Mouse (Mus musculus): ENCODE data around the gene Setd1b.

Gene Setd1b

DNA sequence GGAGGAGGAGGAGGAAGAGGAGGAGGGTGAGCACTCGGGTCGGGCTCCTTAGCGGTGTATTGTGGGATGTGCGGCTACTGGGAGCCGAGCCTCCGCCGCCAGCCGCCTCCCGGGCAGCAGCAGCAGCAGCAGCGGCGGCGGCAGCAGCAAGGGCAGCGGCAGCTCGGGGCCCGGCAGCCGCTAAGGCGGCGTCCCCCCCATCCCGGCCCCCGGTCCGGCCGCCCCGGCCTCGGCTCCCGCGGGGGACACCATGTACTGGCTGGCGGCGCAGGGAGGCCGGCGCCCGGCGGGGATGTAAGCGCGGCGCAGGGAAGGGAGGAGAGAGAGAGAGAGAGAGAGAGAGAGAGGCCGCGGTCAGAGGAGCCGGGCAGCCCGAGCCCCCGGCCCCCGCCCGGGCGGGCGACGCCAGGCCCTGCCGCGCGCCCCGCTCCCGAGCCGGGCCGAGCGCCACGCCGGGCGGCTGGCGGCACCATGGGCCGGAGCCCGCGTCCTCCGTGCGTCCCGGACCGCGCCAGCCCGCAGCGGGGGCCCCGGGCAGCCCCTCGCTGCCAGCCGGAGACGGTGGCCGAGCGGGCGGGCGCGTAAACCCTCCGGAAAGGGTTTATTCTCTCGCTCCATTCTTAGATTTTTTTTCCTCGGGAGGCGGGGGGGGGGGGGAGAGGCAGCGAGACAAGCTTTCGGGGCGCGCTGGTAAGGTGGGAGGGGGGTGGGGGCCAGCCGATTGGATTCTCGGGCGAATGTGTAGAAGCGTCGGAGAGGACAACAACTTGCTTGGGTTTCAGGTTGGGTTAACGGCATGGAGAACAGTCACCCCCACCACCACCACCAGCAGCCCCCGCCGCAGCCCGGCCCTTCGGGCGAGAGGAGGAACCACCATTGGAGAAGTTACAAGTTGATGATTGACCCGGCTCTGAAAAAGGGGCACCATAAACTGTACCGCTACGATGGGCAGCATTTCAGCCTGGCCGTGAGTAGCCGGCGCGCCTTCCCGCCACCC lies at the start of gene Setd1b:
Setd1b (plus strand) TSS at position 33 of the 997 bp plus-strand sequence.
- DNase-seq (ENCODE audit: low spot score), result no peak

DNA sequence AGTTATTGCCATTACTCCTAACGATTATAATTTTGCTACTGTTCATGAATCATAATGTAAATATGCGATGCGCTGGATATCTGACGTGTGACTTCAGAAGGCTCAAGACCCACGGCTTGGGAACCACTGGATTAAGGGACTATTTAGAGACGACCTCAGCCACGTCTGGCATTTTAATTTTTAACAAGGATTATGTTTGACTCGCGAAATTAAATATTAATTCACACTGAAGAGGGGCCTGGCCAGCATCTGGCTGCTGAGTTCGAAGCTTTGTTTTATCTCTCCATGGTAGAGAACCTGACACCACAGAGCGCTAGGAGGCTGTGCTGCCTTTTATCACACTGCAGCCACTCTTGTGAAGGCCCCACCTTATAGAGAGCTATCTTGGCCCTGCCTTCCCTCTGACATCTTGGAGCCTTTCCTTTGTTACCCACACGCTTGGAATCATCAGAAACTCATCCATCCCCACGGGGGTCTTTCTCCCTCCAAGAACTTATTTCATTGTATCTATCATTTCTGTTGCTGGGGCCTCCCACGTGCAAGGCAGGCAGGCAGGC lies 48.8 kb upstream of the Setd1b start:
- DNase-seq (ENCODE audit: low spot score), result no peak

DNA sequence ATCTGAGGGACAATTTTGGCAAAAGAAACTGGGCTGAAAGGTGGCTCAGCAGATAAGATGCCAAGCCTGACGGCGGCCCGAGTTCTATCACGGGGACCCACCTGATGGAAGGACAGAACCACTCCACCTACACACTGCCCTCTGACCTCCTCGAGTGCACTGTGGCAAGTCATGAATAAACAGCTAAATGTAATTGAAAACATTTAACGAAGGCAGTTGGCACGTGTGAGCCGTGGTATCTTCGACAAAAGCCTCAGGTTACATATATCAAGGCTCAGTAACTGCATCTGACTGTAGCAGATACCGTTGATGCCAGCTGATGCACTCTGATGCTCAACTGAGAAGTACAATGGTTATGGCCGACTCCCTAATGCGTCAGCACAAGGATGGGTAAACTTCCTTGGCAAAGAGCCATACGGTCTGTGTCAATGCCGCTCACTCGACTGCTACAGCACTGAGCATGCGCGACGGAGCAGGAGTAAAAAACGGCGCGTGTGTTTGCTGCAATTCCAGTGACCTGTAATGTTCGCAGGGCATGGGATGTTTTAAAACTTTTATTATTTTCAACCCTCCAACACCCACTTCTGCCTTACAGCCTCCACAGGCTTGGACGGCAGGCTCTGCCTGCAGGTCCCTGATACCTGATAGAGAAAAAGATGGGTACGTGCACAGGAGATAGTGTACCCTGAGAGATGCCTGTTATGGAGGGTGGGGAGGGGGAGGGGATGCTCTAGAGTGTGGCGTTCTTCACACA lies 47.6 kb upstream of the Setd1b start:
- DNase-seq (ENCODE audit: low spot score), result no peak

- DNase-seq (ENCODE audit: low spot score), result no peak
These were observed 45.7 kb upstream of the Setd1b start for GRCm38 (mm10) chr5:123096299-123096698.

DNA sequence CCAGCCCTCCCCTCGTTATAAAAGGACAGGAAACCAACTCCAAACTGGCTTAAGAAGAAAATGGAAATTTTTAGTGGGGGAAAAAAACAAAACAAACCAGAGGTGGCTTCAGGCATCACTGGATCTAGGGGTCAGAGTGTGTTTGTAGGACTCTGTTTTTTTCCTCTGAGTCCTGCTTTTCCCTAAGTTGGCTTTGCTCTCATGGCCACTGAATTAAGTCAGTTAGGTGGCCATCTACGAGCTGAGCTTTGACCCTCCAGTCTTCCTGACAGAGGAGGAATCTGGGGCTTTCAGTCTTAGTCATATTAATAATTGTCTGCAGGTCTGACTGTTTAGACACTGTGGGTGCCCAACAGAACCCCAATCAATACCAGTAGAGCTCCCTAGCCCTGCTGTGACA lies 43.5 kb upstream of the Setd1b start:
- peak; percentile 18 for DNase-seq (ENCODE audit: low spot score)

- DNase-seq (ENCODE audit: low spot score), result peak; percentile 36
These were observed 39.6 kb upstream of the Setd1b start for GRCm38 (mm10) chr5:123102376-123102775.

GRCm38 (mm10) chr5:123103556-123103955 lies 38.4 kb upstream of the Setd1b start:
- DNase-seq (ENCODE audit: low spot score), result peak; percentile 35

DNA sequence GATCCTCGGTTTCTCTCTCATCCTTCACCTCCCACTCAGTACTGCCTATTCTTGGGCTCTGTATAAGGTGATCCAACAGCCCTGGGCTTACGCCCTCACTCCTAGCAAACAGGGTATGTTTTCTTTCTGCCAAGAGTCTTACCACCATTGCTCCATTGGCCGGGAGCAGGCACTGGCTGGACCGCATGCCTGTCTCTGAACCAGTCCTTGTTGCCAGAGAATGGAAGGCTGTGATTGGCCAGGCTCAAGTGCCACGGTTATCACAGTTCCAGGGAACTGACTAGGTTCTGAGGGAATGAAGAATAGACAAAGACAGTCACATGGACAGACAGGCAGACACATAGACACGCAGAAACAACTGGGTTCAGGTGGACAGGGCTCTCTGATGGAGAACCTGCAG lies 37.2 kb upstream of the Setd1b start:
- DNase-seq (ENCODE audit: low spot score), result no peak

DNA sequence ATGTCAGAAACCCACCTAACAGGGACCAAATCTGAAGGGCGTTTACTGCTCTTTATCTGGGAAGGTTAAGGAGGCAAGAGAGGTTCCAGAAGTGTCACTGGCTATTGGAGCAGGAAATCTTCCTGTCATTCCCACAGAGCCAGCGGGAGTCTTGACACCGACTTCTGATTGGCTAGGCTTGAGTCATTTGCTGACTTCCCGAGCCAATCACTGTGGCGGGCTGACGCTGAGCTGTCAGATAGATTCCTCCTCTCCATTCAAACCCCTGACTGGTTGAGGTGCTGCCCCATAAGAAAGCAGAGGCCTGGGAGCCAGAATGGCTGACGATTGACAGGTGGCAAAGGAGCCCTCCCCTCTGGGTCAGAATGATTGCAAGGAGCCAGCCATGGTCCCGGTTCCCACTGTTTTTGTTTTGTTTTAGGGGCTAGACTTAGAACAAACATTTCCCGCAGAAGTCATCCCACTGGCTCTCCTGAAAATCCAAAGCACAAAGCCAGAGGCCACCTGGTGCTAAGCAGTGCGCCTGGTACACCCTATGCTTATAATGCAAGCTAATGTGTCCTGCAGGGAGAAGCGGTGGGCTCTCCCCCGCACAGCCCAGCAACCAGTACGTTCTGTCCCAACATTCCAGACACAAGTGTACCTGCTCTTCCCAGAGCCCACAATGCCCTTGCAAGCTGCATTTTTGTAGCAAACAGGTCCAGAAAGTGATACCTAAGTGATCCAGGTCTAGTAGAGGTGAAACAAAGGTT lies 32.4 kb upstream of the Setd1b start:
- DNase-seq (ENCODE audit: low spot score), result no peak

GRCm38 (mm10) chr5:123110296-123110721 lies 31.7 kb upstream of the Setd1b start:
- DNase-seq (ENCODE audit: low spot score), result no peak

DNA sequence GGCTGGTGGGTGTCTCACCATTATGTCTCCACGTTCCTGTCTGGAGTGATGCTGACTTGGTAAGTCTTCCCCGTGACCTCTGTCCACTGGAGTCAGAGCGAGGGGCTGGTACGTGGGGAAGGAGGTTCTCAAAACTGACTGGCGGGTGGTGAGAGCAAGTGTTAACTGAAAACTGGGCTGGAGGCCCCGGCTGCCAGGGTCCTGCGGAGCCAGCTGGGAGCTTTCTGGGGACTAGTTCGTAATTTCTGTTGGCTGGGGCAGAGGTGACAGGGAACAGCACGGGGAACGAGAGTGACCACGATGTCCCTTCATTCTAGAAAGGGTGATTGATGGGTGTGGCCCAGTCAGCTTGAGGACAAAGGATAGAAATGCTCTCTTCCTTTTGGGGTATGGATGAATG lies 27.9 kb upstream of the Setd1b start:
- no peak for DNase-seq (ENCODE audit: low spot score)

- peak; percentile 75 for DNase-seq (ENCODE audit: low spot score)
These were observed 27.1 kb upstream of the Setd1b start for GRCm38 (mm10) chr5:123114924-123115323.

GRCm38 (mm10) chr5:123116080-123116479 lies 25.9 kb upstream of the Setd1b start:
- DNase-seq (ENCODE audit: low spot score), result no peak

GRCm38 (mm10) chr5:123117257-123117656 lies 24.7 kb upstream of the Setd1b start:
- DNase-seq (ENCODE audit: low spot score), result peak; percentile 92

DNA sequence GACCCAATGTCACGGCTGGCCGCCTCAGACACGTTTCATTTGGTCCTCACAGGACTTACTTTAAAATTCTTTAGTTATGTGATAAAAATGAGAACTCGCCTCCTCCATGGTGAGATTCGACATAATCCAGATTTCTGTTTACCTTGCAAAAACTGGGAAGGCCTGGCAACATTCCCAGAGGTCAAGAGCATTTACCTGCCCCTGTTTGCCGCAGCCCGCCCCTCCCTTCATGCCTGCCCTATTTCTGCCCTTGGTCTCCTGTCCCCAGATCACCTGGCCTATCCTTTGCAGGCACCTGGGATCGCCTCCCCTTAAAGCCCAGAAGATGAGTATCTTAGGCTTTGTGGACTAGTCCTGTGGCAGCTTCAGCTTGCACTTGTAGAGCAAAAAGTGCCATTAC lies 24.2 kb upstream of the Setd1b start:
- DNase-seq (ENCODE audit: low spot score), result no peak

DNA sequence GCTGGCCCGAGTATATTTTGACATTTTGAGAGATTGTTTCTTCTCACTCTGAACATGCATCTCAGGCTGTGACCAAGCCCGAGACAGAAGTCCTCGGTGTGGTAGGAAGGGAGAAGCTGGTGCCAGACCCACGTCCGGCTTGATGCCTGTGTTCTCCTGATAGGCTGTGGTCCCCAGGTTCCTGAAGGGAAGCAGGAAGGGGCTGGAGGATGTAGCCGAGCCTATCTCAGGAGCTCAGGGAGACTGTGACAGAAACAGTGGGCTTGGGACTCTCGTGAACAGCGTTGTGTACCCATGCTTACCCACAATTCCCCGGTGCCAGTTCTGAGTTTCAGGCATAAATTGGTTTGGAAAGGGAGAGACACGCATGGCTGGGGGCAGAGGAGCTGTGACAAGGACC lies 23.2 kb upstream of the Setd1b start:
- DNase-seq (ENCODE audit: low spot score), result no peak

- no peak for DNase-seq (ENCODE audit: low spot score)
These were observed 21.3 kb upstream of the Setd1b start for GRCm38 (mm10) chr5:123120624-123121215.

GRCm38 (mm10) chr5:123122181-123122580 lies 19.8 kb upstream of the Setd1b start:
- no peak for DNase-seq (ENCODE audit: low spot score)

- DNase-seq (ENCODE audit: low spot score), result no peak
These were observed 16.9 kb upstream of the Setd1b start for GRCm38 (mm10) chr5:123125105-123125504.

DNA sequence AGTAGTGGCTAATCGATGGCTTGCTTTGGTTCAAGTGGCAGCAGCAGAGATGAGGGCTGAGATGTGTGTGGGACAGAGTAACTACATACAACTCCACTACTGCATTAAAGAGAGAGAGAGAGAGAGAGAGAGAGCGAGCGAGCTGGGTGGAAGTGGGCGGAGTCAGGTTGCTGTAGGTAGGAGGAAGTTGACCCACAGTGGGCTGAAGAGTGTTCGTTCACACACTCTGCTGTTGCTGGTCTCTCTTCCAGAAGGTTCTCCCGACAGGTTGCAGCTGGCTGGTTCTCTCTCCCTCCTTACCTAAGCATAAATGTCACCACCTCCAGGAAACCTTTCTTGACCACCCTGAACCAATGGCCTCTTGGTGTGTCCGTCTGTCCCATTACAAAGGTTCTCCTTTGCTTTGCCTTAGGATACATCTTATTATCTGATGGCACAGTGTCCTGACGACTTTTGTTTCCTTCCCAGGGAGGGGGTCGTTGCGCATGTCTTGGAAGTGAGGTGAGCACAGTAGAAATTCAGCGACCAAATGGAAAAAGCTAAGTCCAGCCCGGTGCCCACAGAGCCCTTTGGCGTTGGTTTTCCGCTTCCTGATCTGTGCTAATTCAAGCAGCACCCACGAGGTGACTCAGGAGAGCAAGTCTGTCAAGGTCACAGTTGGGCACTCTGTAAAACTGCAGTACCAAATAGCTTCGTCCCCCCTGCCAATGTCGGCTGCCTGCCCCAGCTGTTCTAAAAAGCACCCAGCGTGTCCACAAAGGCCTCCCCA lies 16.2 kb upstream of the Setd1b start:
- DNase-seq (ENCODE audit: low spot score), result no peak

- DNase-seq (ENCODE audit: low spot score), result no peak
These were observed 15.0 kb upstream of the Setd1b start for GRCm38 (mm10) chr5:123127031-123127430.
